Mouse (Mus musculus) retina, postnatal 7 days (tissue): ENCODE data around the gene Dennd4c.
"Not testable (repeated sequence)": the region's sequence is repeated elsewhere in the genome, so short reads cannot be mapped to it uniquely, and the experiment has no call there.

Experiments
- DNase-seq: peaks from one replicate; pipeline ENCODE4 v3.0.0-alpha.2; 2012; ENCODE audit warnings: low read depth, low spot score

Dennd4c gene

GRCm38 (mm10) chr4:86777587-86777986, 29.2 kb downstream of the Dennd4c start:
- DNase-seq: no peak

GRCm38 (mm10) chr4:86810604-86811003, 62.2 kb downstream of the Dennd4c start:
- DNase-seq: peak; percentile 5

GRCm38 (mm10) chr4:86814850-86815249, 66.5 kb downstream of the Dennd4c start:
- no peak for DNase-seq

- peak; percentile 13 for DNase-seq
Observed at GRCm38 (mm10) chr4:86823169-86823568, 74.8 kb downstream of the Dennd4c start.

DNA sequence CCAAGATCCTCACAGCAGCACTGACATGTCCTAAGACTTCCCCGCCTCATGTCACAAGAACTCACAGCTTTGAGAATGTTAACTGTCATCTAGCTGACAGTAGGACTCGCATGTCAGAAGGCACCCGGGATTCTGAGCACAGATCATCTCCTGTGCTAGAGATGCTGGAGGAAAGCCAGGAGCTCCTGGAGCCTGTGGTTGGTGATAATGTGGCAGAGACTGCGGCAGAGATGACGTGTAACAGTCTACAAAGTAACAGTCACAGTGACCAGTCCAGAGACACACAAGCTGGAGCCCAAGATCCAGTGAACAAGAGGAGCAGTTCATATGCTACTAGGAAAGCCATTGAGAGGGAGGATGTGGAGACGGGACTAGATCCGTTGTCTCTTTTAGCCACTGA, 76.8 kb downstream of the Dennd4c start:
- no peak for DNase-seq

DNA sequence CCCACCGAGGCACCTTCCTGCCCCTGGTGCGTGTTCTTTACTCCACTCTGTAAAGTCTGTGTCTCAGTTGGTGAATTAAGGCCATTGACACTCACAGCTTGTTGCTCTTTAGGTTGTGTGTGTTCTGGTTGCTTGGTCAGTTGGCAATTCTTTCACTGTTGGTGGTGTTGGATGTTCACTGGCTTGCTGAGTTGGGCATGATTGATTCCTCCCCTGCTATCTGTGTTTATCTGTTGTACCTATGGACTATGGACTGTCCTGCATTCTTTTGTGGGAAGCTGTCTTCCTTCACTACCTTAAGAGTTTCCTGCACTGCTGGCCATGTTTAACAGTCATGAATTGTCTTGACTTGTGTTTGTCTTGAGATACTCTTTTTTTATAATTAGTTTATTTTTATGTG, 83.5 kb downstream of the Dennd4c start:
- no peak for DNase-seq

DNA sequence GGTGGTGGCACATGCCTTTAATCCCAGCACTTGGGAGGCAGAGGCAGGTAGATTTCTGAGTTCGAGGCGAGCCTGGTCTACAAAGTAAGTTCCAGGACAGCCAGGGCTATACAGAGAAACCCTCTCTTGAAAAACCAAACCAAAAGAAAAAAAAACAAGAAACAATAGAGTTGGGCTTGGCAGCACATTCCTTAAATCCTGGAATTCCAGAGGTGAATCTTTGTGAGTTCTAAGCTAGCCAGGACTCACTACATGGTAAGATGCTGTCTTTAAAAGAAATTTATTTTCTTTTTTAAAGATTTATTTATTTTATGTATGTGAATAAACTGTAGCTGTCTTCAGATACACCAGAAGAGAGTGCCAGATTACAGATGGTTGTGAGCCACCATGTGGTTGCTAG, 92.8 kb downstream of the Dennd4c start:
- not testable (repeated sequence) for DNase-seq

GRCm38 (mm10) chr4:86845384-86845783, 97.0 kb downstream of the Dennd4c start:
- no peak for DNase-seq

- no peak for DNase-seq
Observed at GRCm38 (mm10) chr4:86847246-86847645, 98.9 kb downstream of the Dennd4c start.

DNA sequence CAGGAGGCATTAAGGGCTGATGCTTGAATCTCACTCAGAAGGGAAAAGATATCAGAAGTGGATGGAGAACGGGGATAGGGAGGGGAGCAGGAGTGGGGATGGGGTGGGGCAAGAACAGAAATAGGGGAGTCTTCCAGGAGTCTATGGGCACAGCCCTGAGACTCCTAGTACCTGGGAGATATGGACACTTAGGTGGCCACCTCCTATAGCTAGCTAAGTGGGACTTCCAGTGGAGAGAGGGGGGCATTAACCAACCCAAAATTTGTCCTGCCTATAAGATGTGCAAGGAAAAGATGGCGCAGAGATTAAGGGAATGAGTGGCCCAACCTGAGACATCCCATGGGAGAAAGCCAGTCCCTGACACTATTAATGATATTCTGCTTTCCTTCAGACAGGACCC, 103.0 kb downstream of the Dennd4c start:
- DNase-seq: no peak

GRCm38 (mm10) chr4:86852018-86852417, 103.7 kb downstream of the Dennd4c start:
- no peak for DNase-seq

- no peak for DNase-seq
Observed at GRCm38 (mm10) chr4:86852813-86853590, 104.6 kb downstream of the Dennd4c start.

- DNase-seq: no peak
Observed at GRCm38 (mm10) chr4:86856304-86857112, 108.2 kb downstream of the Dennd4c start.

DNA sequence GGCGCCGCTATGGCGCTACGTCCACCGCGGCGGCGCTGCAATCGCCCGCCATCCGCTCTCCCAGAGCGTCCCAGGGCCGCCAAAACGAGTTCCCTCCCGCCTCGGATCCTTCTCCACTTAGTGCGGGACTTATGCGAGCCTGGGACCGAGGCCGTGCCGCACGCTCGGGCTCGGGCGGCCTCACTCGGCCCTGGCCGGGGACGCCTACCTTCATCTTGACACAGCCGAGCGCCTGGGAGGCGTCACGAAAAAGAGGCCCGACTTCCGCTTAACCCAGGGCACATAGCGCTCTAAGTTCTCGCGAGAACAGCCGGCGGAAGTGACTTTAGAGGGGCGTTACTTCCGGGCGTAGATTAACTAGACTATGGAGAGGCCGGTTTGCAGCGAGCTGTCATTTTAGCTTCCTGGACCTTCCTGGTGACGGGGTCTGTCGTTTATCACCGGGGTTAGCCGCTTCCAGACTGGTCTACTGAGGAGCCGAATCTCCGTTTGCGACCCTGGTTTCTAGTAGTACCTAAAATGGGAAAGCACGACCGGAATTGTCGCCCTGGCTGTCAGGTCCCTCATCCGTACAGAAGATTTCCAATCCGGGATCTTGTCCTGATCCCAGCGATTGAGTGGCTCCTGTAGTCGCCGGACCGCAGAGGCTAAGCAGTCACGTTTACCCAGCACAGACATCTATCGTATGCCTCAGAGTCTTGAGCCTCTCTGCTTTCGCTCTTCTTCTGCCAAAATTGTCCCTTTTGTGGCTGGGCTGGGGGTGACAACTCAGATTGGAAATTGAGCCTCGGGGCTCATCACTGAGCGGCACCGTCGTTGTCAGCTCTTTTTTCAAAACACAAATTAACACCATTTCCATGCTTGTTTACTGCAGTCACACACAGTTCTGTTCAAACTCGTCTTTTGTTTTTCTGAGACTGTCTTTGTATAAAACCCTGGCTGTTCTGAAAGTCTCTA, 109.0 kb downstream of the Dennd4c start, which contains the start of gene Rps6:
Rps6 (minus strand) TSS at position 300 of the 957 bp plus-strand sequence.
- peak; percentile 99 for DNase-seq

DNA sequence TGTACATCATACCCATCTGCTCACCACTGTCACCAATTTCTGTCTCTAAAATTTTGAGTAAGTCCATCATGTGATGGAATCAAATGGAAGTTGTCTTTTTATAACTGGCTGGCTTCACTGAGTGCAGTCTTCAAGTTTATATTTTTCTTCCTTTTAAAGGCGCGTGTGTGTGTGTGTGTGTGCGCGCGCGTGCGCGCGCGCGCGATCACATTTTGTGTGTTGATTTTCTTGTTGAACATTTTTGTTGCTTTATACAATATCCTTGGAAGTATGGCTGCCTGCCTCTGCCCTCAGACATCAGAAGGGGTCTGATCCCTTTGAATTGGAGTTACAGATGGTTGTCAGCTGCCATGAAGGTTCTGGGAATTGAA, 109.7 kb downstream of the Dennd4c start:
- DNase-seq: no peak

GRCm38 (mm10) chr4:86864087-86864486, 115.7 kb downstream of the Dennd4c start:
- no peak for DNase-seq

DNA sequence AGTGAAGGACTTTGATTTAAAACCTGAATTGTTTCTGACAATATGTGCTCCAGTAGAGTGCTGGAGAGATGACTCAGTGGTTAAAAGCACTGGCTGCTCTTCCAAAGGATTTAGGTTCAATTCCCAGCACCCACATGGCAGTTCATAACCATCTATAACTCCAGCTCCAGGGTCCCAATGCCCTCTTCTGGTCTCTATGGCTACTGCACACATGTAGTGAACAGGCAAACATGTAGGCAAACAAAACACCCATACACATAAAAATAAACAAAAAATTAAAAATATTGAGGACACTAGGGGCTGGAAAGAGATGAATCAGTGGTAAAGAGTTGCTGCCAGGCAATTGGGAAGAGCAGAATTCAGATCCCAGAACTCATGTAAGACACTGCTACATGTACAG, 123.6 kb downstream of the Dennd4c start:
- DNase-seq: no peak

DNA sequence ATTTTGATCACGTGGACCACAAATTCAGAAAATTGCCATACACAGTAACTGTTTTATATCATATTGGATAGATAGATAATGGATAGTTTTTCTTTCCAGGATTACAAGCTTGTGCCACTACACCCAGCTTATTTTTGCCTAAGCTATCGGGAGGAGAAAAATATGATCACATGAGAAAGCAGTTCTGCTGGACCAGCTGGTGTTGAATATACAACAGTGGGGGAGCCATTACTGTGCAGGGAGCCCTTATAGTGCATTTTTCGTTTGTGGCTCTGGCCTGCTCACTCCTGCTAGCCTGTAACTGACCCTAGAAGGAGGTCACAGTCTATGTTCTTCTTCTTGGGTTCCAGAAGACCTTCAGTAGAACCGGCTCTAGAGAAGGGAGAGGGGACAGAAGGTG, 124.7 kb downstream of the Dennd4c start:
- no peak for DNase-seq

DNA sequence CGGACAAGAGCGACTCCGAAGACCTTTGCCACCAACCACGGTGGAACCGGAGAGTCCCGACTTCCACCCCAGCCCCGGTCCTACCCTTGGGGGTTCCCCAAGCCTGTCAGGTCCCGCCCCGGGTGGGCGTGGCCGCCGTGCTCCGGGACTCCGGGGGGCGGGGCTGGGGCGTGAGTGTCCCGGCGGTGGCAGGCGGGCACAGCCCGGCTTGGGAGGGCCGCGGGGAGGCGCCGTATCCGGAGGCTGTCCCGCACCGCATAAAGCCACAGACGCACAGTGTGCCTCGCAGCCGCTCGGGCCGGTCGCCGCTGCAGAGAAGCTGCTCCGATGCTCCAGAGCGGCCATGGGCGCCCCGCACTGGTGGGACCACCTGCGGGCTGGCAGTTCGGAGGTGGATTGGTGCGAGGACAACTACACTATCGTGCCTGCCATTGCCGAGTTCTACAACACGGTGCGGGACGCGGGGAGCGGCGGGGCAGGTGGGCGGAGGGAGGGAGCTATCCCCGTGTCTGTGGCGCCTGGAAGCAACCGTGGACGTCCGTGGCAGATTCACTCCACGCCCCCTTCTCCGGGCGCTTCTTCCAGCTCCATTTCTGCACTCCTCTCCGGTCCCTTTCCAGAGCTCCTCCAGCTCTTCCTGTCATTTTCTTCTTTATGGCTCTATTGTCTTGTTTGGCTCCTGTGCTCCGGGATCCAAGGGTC, 125.9 kb downstream of the Dennd4c start, which contains the start of gene Acer2:
Acer2 (plus strand) TSS at position 251 of the 702 bp plus-strand sequence.
- peak; percentile 67 for DNase-seq

DNA sequence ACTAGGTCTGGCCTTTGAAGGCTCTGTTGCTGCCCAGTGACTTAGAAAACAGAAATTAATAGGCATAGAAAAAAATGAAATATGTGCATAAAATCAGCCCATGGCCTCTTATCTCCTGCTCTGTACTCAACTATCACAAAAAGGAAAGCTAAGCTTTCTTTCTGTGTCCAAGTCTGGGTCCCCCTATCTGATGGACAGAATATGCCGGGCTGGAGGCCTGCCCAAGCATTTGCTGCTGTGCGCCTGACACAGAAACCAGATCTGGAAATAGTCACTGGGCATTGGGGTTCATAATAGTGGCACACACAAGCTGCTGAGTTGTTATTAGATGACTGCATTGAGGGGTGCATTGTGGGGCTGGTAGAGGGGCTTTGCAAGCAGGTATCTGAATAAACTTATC, 131.1 kb downstream of the Dennd4c start:
- DNase-seq: no peak

- no peak for DNase-seq
Observed at GRCm38 (mm10) chr4:86881178-86881577, 132.8 kb downstream of the Dennd4c start.
